In genomic region chr1:188866515-188866914, GRCm38 (mm10) we compare ENCODE assay signal across 13 mouse cellular contexts.
DNase-seq lines count a peak whose midpoint lies in the region; ATAC-seq and TF ChIP-seq lines count a peak whose summit lies in the region.
"Had no signal": no experiment of that assay in that cellular context is flagged by ENCODE, and none has a peak within 500 bp of the region (broad histone marks: within the 10 kb centered on the region; RNA-seq: fewer than 3 reads in every experiment).

No protein-coding gene starts in this region.

- no peaks in the 10 kb centered on the region for H3K9me3 ChIP-seq in intestine, postnatal 0 days (ENCODE audit: control insufficient read depth)
- H3K9me3 ChIP-seq in intestine, embryonic 16.5 days (ENCODE audit: control insufficient read depth, low read length) = no peaks in the 10 kb centered on the region
- no peaks in the 10 kb centered on the region for H3K9me3 ChIP-seq in lung, postnatal 0 days (ENCODE audit: low read length)
- H3K9me3 ChIP-seq: limb, embryonic 12.5 days; liver, embryonic 15.5 days had no signal

- H3K27me3 ChIP-seq in intestine, postnatal 0 days (replicated peaks; ENCODE audit: control insufficient read depth, insufficient read depth, low read length) = no peaks in the 10 kb centered on the region
- H3K27me3 ChIP-seq in intestine, embryonic 16.5 days (replicated peaks; ENCODE audit: control insufficient read depth, insufficient read depth, low read length) = no peaks in the 10 kb centered on the region
- H3K27me3 ChIP-seq in lung, postnatal 0 days (replicated peaks; ENCODE audit: insufficient read depth, low read length) = no peaks in the 10 kb centered on the region
- H3K27me3 ChIP-seq: liver, embryonic 15.5 days had no signal

- H3K4me1 ChIP-seq in intestine, postnatal 0 days (replicated peaks; ENCODE audit: control insufficient read depth, insufficient read depth, low read length) = no peaks in the 10 kb centered on the region
- no peaks in the 10 kb centered on the region for H3K4me1 ChIP-seq in intestine, embryonic 16.5 days (ENCODE audit: control insufficient read depth, insufficient read depth, low read length)
- no peaks in the 10 kb centered on the region for H3K4me1 ChIP-seq in lung, postnatal 0 days (ENCODE audit: insufficient read depth, low read depth, low read length)
- no peaks in the 10 kb centered on the region for H3K4me1 ChIP-seq in lung, adult 2 months (ENCODE audit: control insufficient read depth, insufficient read depth, low read length)
- H3K4me1 ChIP-seq: liver, embryonic 15.5 days had no signal

- no peak for ATAC-seq in intestine, postnatal 0 days
- ATAC-seq in intestine, embryonic 16.5 days = no peak
- ATAC-seq in lung, postnatal 0 days = no peak
- ATAC-seq: activated CD4-positive, CD25-positive, alpha-beta regulatory T cell, adult 4 months; inflammation-experienced regulatory T-cells, adult 6 months had no signal

- TF ChIP-seq EP300 in lung, postnatal 0 days (IDR thresholded peaks at IDR 0.05) = no peak

- peak; percentile 42 for DNase-seq in heart, adult 11 months
- no peak for DNase-seq in heart, postnatal 36 days
- peak; percentile 7 for DNase-seq in lung, postnatal 0 days (ENCODE audit: low spot score)
- DNase-seq in lung, adult 2 months = no peak
- peak; percentile 3 to 15 for DNase-seq in heart, postnatal 10 days
- DNase-seq in spleen, postnatal 4 days (ENCODE audit: low spot score in 2 of 2) = no peak

- H3K4me2 ChIP-seq in intestine, postnatal 0 days (replicated peaks; ENCODE audit: low read depth) = peak overlapping the region; percentile 30; the same call in 1 of the 2 replicates
- no peak overlapping the region for H3K4me2 ChIP-seq in intestine, embryonic 16.5 days (ENCODE audit: low read depth, low read length)
- H3K4me2 ChIP-seq in lung, postnatal 0 days (replicated peaks; ENCODE audit: low read depth, low read length) = peak overlapping the region; percentile 42
- H3K4me2 ChIP-seq: limb, embryonic 12.5 days; liver, embryonic 15.5 days had no signal

- TF ChIP-seq POLR2A in lung, adult 2 months (IDR thresholded peaks at IDR 0.05; ENCODE audit: borderline replicate concordance, extremely low read depth, low read depth, low read length) = no peak

- no peak overlapping the region for H3K9ac ChIP-seq in intestine, postnatal 0 days (ENCODE audit: low read depth, low read length)
- H3K9ac ChIP-seq in intestine, embryonic 16.5 days (ENCODE audit: low read depth, low read length) = no peak overlapping the region
- H3K9ac ChIP-seq in lung, postnatal 0 days (replicated peaks; ENCODE audit: low read depth) = no peak overlapping the region
- H3K9ac ChIP-seq: limb, embryonic 12.5 days; liver, embryonic 15.5 days had no signal

- no peak overlapping the region for H3K27ac ChIP-seq in intestine, postnatal 0 days (ENCODE audit: low read depth, low read length)
- H3K27ac ChIP-seq in intestine, embryonic 16.5 days (ENCODE audit: low read length) = no peak overlapping the region
- no peak overlapping the region for H3K27ac ChIP-seq in lung, postnatal 0 days (ENCODE audit: low read length)
- H3K27ac ChIP-seq: left cerebral cortex, adult 2 months; limb, embryonic 12.5 days; liver, embryonic 15.5 days had no signal

- TF ChIP-seq CTCF in intestine, postnatal 0 days (IDR thresholded peaks at IDR 0.05; ENCODE audit: low read depth) = no peak
- TF ChIP-seq CTCF in lung, postnatal 0 days (IDR thresholded peaks at IDR 0.05) = no peak
- no peak for TF ChIP-seq CTCF in lung, adult 2 months (IDR thresholded peaks at IDR 0.05; ENCODE audit: insufficient read depth, low read length)

- no peaks in the 10 kb centered on the region for H3K36me3 ChIP-seq in intestine, postnatal 0 days (ENCODE audit: control insufficient read depth, insufficient read depth)
- no peaks in the 10 kb centered on the region for H3K36me3 ChIP-seq in intestine, embryonic 16.5 days (ENCODE audit: control insufficient read depth, insufficient read depth, low read length)
- H3K36me3 ChIP-seq in lung, postnatal 0 days (ENCODE audit: insufficient read depth, low read length) = no peaks in the 10 kb centered on the region
- H3K36me3 ChIP-seq: limb, embryonic 12.5 days; liver, embryonic 15.5 days had no signal

- 60% methylated on average over 11 of the region's 11 CpGs for WGBS in intestine, postnatal 0 days
- 52% methylated on average over 11 of the region's 11 CpGs for WGBS in intestine, embryonic 16.5 days
- WGBS in lung, postnatal 0 days = 35% methylated on average over 11 of the region's 11 CpGs
- WGBS in lung, adult 2 months = 29% methylated on average over 11 of the region's 11 CpGs

- intact Hi-C loops in heart, postnatal 36 days (cut with DNase I) = no loop called here
- intact Hi-C loops in heart, postnatal 10 days (cut with DNase I) = no loop called here

- no peak overlapping the region for H3K4me3 ChIP-seq in intestine, postnatal 0 days (ENCODE audit: low read depth, low read length)
- no peak overlapping the region for H3K4me3 ChIP-seq in intestine, embryonic 16.5 days (ENCODE audit: low read length)
- no peak overlapping the region for H3K4me3 ChIP-seq in lung, postnatal 0 days (ENCODE audit: low read depth, low read length)
- H3K4me3 ChIP-seq in lung, adult 2 months (replicated peaks; ENCODE audit: extremely low read depth, low read depth, low read length) = no peak overlapping the region
- H3K4me3 ChIP-seq: left cerebral cortex, adult 2 months; limb, embryonic 12.5 days; liver, embryonic 15.5 days had no signal

Comparison
In these comparisons a context has a peak if more than half of its experiments do, and no peak if none do; other contexts are left out.
1. DNase-seq: peak in heart, adult 11 months (single experiment), lung, postnatal 0 days (single experiment) and heart, postnatal 10 days (2 of 2); none in heart, postnatal 36 days (0 of 2), lung, adult 2 months (single experiment) and spleen, postnatal 4 days (0 of 2).